Mouse (Mus musculus) hindbrain, embryonic 16.5 days (tissue): Measurements from ENCODE around the gene Atf6. TPM values are rescaled to one million over a fixed set of nuclear protein-coding genes. Genes with fewer than 3 reads are reported as not detected.

Experiments used
- ATAC-seq: fragments of 200-750 bp; cut with Nextera tagmentation; 2 replicates; pipeline ENCODE4 v1.8.0; 2017; ENCODE audit warnings: moderate TSS enrichment, moderate library complexity
- H3K27ac ChIP-seq: fragments of 300-500 bp; sonication (generic); 2 replicates; pipeline ENCODE4 v1.5.1; 2014; ENCODE audit warnings: low read depth, mild to moderate bottlenecking, control low read depth, low read length, moderate library complexity
- H3K27me3 ChIP-seq: fragments of 300-500 bp; sonication (generic); replicated peaks from 2 replicates; pipeline ENCODE4 v1.6.1; 2014; ENCODE audit warnings: low read length; ENCODE audit not compliant: control insufficient read depth, insufficient read depth
- H3K36me3 ChIP-seq: fragments of 300-500 bp; sonication (generic); 2 replicates; pipeline ENCODE4 v1.6.1; 2014; ENCODE audit warnings: mild to moderate bottlenecking, low read length, moderate library complexity, mixed read lengths; ENCODE audit not compliant: control insufficient read depth, insufficient read depth
- H3K4me1 ChIP-seq: fragments of 300-500 bp; sonication (generic); 2 replicates; pipeline ENCODE4 v1.6.1; 2014; ENCODE audit warnings: low read depth, low read length; ENCODE audit not compliant: control insufficient read depth, insufficient read depth
- H3K4me2 ChIP-seq: fragments of 300-500 bp; sonication (generic); 2 replicates; pipeline ENCODE4 v1.6.1; 2014; ENCODE audit warnings: mild to moderate bottlenecking, low read length, control low read depth, moderate library complexity
- H3K4me3 ChIP-seq: fragments of 300-500 bp; sonication (generic); 2 replicates; pipeline ENCODE4 v1.5.1; 2014; ENCODE audit warnings: mild to moderate bottlenecking, low read length, control low read depth, moderate library complexity
- H3K9ac ChIP-seq: fragments of 300-500 bp; sonication (generic); 2 replicates; pipeline ENCODE4 v1.6.1; 2014; ENCODE audit warnings: low read depth, mild to moderate bottlenecking, control low read depth, low read length, moderate library complexity
- H3K9me3 ChIP-seq: fragments of 300-500 bp; sonication (generic); 2 replicates; pipeline ENCODE4 v1.6.1; 2014; ENCODE audit warnings: mild to moderate bottlenecking, low read length, moderate library complexity; ENCODE audit not compliant: control insufficient read depth
- WGBS: fragments of 180-500 bp; shearing (Covaris S2); extraction: QIAGEN DNeasy Blood & Tissue Kit; methylation state at CpG from one replicate; pipeline ENCODE4 v1.1.7; 2014; 5-methylcytosine and 5-hydroxymethylcytosine counted together
- polyA plus RNA-seq: library from polyadenylated mRNA; unstranded; fragments of >200 nt; fragmentation: Nextera tagmentation; extraction: Ambion mirVana; gene quantifications from 2 replicates; pipeline ENCODE4 v1.2.1, GENCODE M21; 2015

Atf6 gene
- 6.5 and 7.0 TPM in 2 replicates for polyA plus RNA-seq

- 0% methylated on average over 25 of the region's 25 CpGs for WGBS
- no peaks in the 10 kb centered on the region for H3K27me3 ChIP-seq
These were observed at the start of gene Atf6 for GRCm38 (mm10) chr1:170867691-170868105. Atf6 (minus strand) TSS chr1:170867771.

GRCm38 (mm10) chr1:170915657-170916056 lies 48.1 kb upstream of the Atf6 start:
- Histone ChIP-seq H3K27me3 (no peaks in the 10 kb centered on the region), H3K4me1 (no peaks in the 10 kb centered on the region), H3K9me3 (no peaks in the 10 kb centered on the region), H3K9ac (no peak overlapping the region), H3K27ac (no peak overlapping the region), H3K36me3 (no peaks in the 10 kb centered on the region), H3K4me2 (no peak overlapping the region), H3K4me3 (no peak overlapping the region)
- WGBS, result 68% methylated on average over 5 of the region's 5 CpGs
- no peak for ATAC-seq

More at GRCm38 (mm10) chr1:170867691-170868105, at the start of gene Atf6:
- Histone ChIP-seq H3K9me3 (no peaks in the 10 kb centered on the region), H3K4me2 (peak within 1 kb of the TSS; percentile 75), H3K36me3 (no peaks in the 10 kb centered on the region), H3K27ac (peak within 1 kb of the TSS; percentile 84), H3K4me1 (peaks cover 7% of the 10 kb centered on the region; the same call in 1 of the 2 replicates), H3K9ac (peak within 1 kb of the TSS; percentile 89), H3K4me3 (peak within 1 kb of the TSS; percentile 94)
- peak; percentile 63; the same call in 1 of the 2 replicates for ATAC-seq

- no peak within 1 kb of the TSS for H3K27ac ChIP-seq
- no peaks in the 10 kb centered on the region; the same call in 1 of the 2 replicates for H3K27me3 ChIP-seq
- no peak for ATAC-seq
- WGBS, result 71% methylated on average over 5 of the region's 5 CpGs
- H3K4me1 ChIP-seq, result peaks cover 6% of the 10 kb centered on the region
- H3K36me3 ChIP-seq, result no peaks in the 10 kb centered on the region
- H3K4me2 ChIP-seq, result no peak within 1 kb of the TSS
- no peaks in the 10 kb centered on the region for H3K9me3 ChIP-seq
- H3K9ac ChIP-seq, result no peak within 1 kb of the TSS
- no peak within 1 kb of the TSS for H3K4me3 ChIP-seq
These were observed 45.5 kb upstream of the Atf6 start, which contains the start of gene Fcrlb for GRCm38 (mm10) chr1:170912891-170913615. Fcrlb (minus strand) TSS chr1:170912941.

- Histone ChIP-seq H3K9me3 (no peaks in the 10 kb centered on the region), H3K4me1 (peaks cover 7% of the 10 kb centered on the region), H3K4me3 (no peak overlapping the region), H3K27me3 (no peaks in the 10 kb centered on the region; the same call in 1 of the 2 replicates), H3K4me2 (no peak overlapping the region), H3K36me3 (no peaks in the 10 kb centered on the region), H3K27ac (no peak overlapping the region), H3K9ac (no peak overlapping the region)
- ATAC-seq, result no peak
- 83% methylated on average over 11 of the region's 11 CpGs for WGBS
These were observed 44.5 kb upstream of the Atf6 start for GRCm38 (mm10) chr1:170911907-170912660.

GRCm38 (mm10) chr1:170908341-170908740 lies 40.8 kb upstream of the Atf6 start:
- Histone ChIP-seq H3K9me3 (no peaks in the 10 kb centered on the region), H3K27ac (no peak overlapping the region), H3K4me2 (peak overlapping the region; percentile 97), H3K4me3 (peak overlapping the region; percentile 66), H3K36me3 (no peaks in the 10 kb centered on the region), H3K27me3 (peaks cover 2% of the 10 kb centered on the region), H3K9ac (peak overlapping the region; percentile 71), H3K4me1 (peaks cover 7% of the 10 kb centered on the region)
- WGBS, result 4% methylated on average over 19 of the region's 21 CpGs
- peak; percentile 76 for ATAC-seq

GRCm38 (mm10) chr1:170907456-170908191 lies 40.1 kb upstream of the Atf6 start:
- Histone ChIP-seq H3K4me3 (peak overlapping the region; percentile 66), H3K27me3 (peaks cover 2% of the 10 kb centered on the region), H3K9me3 (no peaks in the 10 kb centered on the region), H3K9ac (peak overlapping the region; percentile 71), H3K4me2 (peak overlapping the region; percentile 97), H3K4me1 (peaks cover 7% of the 10 kb centered on the region), H3K36me3 (no peaks in the 10 kb centered on the region), H3K27ac (0 out of 2 replicates have a peak overlapping the region, but pooled peaks have one; percentile 4)
- ATAC-seq, result peak; percentile 82
- under 1% methylated on average over 68 of the region's 71 CpGs for WGBS

GRCm38 (mm10) chr1:170907111-170907455 lies 39.5 kb upstream of the Atf6 start:
- Histone ChIP-seq H3K4me2 (peak overlapping the region; percentile 97), H3K9ac (peak overlapping the region; percentile 71), H3K27ac (no peak overlapping the region), H3K4me1 (peaks cover 7% of the 10 kb centered on the region), H3K27me3 (peaks cover 2% of the 10 kb centered on the region), H3K9me3 (no peaks in the 10 kb centered on the region), H3K36me3 (no peaks in the 10 kb centered on the region), H3K4me3 (peak overlapping the region; percentile 66)
- ATAC-seq, result 0 out of 2 replicates have a peak, but pooled peaks have one; percentile 5
- 20% methylated on average over 11 of the region's 11 CpGs for WGBS

GRCm38 (mm10) chr1:170903485-170903884 lies 35.9 kb upstream of the Atf6 start:
- H3K4me1 ChIP-seq, result peaks cover 5% of the 10 kb centered on the region
- no peak overlapping the region for H3K4me2 ChIP-seq
- no peak overlapping the region for H3K9ac ChIP-seq
- H3K9me3 ChIP-seq, result no peaks in the 10 kb centered on the region
- H3K27ac ChIP-seq, result no peak overlapping the region
- H3K4me3 ChIP-seq, result no peak overlapping the region
- ATAC-seq, result no peak
- WGBS, result 83% methylated on average over 5 of the region's 5 CpGs
- H3K36me3 ChIP-seq, result no peaks in the 10 kb centered on the region
- peaks cover 2% of the 10 kb centered on the region for H3K27me3 ChIP-seq
